Mouse (Mus musculus) myocyte (in vitro differentiated cells): ENCODE results near the gene Mgrn1. TPM values are rescaled to one million over a fixed set of nuclear protein-coding genes. Genes with fewer than 3 reads are reported as not detected.

Source experiments
- H3K27me3 ChIP-seq: one replicate; pipeline ENCODE4 v1.6.1; 2011; ENCODE audit not compliant: control insufficient read depth, insufficient read depth, insufficient read length
- H3K36me3 ChIP-seq: one replicate; pipeline ENCODE4 v1.6.1; 2011; ENCODE audit not compliant: control insufficient read depth, insufficient read depth
- H3K4me2 ChIP-seq: one replicate; pipeline ENCODE4 v1.6.1; 2011; ENCODE audit warnings: low read depth, control low read depth
- H3K4me3 ChIP-seq: one replicate; pipeline ENCODE4 v1.5.1; 2011; ENCODE audit warnings: mild to moderate bottlenecking, control low read depth, moderate library complexity
- H3K79me2 ChIP-seq: one replicate; pipeline ENCODE4 v1.6.1; 2011; ENCODE audit not compliant: control insufficient read depth, insufficient read depth
- H3ac ChIP-seq: one replicate; pipeline ENCODE4 v1.6.1; 2011; ENCODE audit not compliant: control insufficient read depth, insufficient read length
- CEBPB ChIP-seq: IDR thresholded peaks from 2 replicates; pipeline ENCODE4 v1.6.1; 2011; ENCODE audit warnings: mild to moderate bottlenecking, moderate library complexity; ENCODE audit not compliant: poor library complexity, insufficient read depth, severe bottlenecking
- E2F4 ChIP-seq: IDR thresholded peaks from one replicate; pipeline ENCODE4 v1.6.1; 2011; ENCODE audit warnings: mild to moderate bottlenecking, control low read depth, moderate library complexity; ENCODE audit not compliant: insufficient read depth
- MAX ChIP-seq: IDR thresholded peaks from one replicate; pipeline ENCODE4 v1.6.1; 2011; ENCODE audit warnings: low read depth, mild to moderate bottlenecking, control low read depth
- MYOD1 ChIP-seq, 3 experiments: IDR thresholded peaks; one replicate each; pipeline ENCODE4 v1.6.1; 2011; ENCODE audit warnings: control low read depth in 2 of 3, low read depth in 2 of 3, mild to moderate bottlenecking in 2 of 3, moderate library complexity in 1 of 3; ENCODE audit not compliant: insufficient read length in 2 of 3, control insufficient read depth in 1 of 3
- MYOG ChIP-seq, 3 experiments: IDR thresholded peaks; one replicate each; pipeline ENCODE4 v1.6.1; 2011; ENCODE audit warnings: control low read depth in 2 of 3, low read depth in 2 of 3, mild to moderate bottlenecking in 2 of 3; ENCODE audit not compliant: insufficient read length in 2 of 3, control insufficient read depth in 1 of 3, insufficient read depth in 1 of 3
- POLR2A ChIP-seq: IDR thresholded peaks from one replicate; pipeline ENCODE4 v1.6.1; 2011; ENCODE audit warnings: low read depth, mild to moderate bottlenecking, control low read depth, moderate library complexity; ENCODE audit not compliant: insufficient read length
- POLR2AphosphoS2 ChIP-seq: IDR thresholded peaks from one replicate; pipeline ENCODE4 v1.6.1; 2011; ENCODE audit warnings: low read depth, control low read depth; ENCODE audit not compliant: insufficient read length
- REST ChIP-seq: IDR thresholded peaks from one replicate; pipeline ENCODE4 v1.6.1; 2011; ENCODE audit warnings: mild to moderate bottlenecking, control low read depth, moderate library complexity; ENCODE audit not compliant: insufficient read depth, insufficient read length
- SRF ChIP-seq: IDR thresholded peaks from one replicate; pipeline ENCODE4 v1.6.1; 2011; ENCODE audit warnings: low read depth; ENCODE audit not compliant: control insufficient read depth, insufficient read length
- TCF12 ChIP-seq: IDR thresholded peaks from one replicate; pipeline ENCODE4 v1.6.1; 2011; ENCODE audit warnings: mild to moderate bottlenecking, control low read depth; ENCODE audit not compliant: poor library complexity, insufficient read depth, severe bottlenecking
- TCF3 ChIP-seq: IDR thresholded peaks from one replicate; pipeline ENCODE4 v1.6.1; 2011; ENCODE audit warnings: low read depth, control low read depth; ENCODE audit not compliant: insufficient read length
- USF1 ChIP-seq: IDR thresholded peaks from one replicate; pipeline ENCODE4 v1.6.1; 2011; ENCODE audit warnings: low read depth, mild to moderate bottlenecking, control low read depth, moderate library complexity
- polyA plus RNA-seq: library from polyadenylated mRNA; unstranded; fragments of >200 nt; fragmentation: generic; extraction: Trizol; gene quantifications from one replicate; pipeline ENCODE4 v1.2.1, GENCODE M21; 2012; ENCODE audit warnings: missing spikeins

Mgrn1 gene
- polyA plus RNA-seq, 1 experiment: 59.3 TPM

GRCm38 (mm10) chr16:4902390-4902789, 16.3 kb downstream of the Mgrn1 start:
- TF ChIP-seq TCF3 (no peak), MYOG (IDR thresholded peaks at IDR 0.05; ENCODE audit: control insufficient read depth in 1 of 3, insufficient read depth in 1 of 3, insufficient read length in 2 of 3, low read depth in 2 of 3) (no peak), POLR2A (no peak), POLR2AphosphoS2 (no peak), USF1 (no peak), REST (no peak), MYOD1 (IDR thresholded peaks at IDR 0.05; ENCODE audit: control insufficient read depth in 1 of 3, insufficient read length in 2 of 3, low read depth in 2 of 3) (no peak)
- Histone ChIP-seq H3K4me3 (no peak overlapping the region), H3ac (no peak overlapping the region), H3K36me3 (no peaks in the 10 kb centered on the region), H3K79me2 (peaks cover 15% of the 10 kb centered on the region), H3K4me2 (no peak overlapping the region), H3K27me3 (no peaks in the 10 kb centered on the region)

DNA sequence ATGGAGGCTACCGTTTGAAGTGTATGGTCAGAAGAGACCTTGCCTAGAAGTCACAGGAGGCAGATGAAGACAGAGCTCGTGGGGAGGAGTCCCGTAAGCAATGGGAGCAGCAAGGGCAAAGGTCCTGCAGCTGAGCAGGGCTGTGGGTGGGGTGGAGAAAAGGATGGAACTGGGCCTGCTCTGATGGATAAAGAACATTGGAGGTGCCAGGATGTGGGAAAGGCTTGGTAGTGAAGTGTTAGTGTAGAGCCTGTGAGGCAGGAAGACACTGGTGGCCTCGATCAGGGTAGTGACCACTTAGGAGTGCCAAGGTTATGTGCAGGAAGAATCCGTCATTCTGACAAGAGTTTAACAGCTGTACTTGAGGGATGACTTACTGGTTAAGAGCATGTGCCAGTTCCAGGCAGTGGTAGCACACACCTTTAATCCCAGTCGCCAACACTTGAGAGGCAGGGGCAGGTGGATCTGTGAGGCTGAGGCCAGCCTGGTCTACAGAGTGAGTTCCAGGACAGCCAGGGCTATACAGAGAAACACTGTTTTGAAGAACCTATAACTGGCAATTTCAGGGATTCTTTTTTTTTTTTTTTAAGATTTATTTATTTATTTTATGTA, 17.5 kb downstream of the Mgrn1 start:
- no peaks in the 10 kb centered on the region for H3K27me3 ChIP-seq
- no peak overlapping the region for H3K4me3 ChIP-seq
- H3K4me2 ChIP-seq: no peak overlapping the region
- no peaks in the 10 kb centered on the region for H3K36me3 ChIP-seq
- H3K79me2 ChIP-seq: peaks cover 9% of the 10 kb centered on the region
- TF ChIP-seq MYOD1 (IDR thresholded peaks at IDR 0.05; ENCODE audit: control insufficient read depth in 1 of 3, insufficient read length in 2 of 3, low read depth in 2 of 3) (peak; percentile 90 to 97 (median 97)), MYOG (IDR thresholded peaks at IDR 0.05; ENCODE audit: control insufficient read depth in 1 of 3, insufficient read depth in 1 of 3, insufficient read length in 2 of 3, low read depth in 2 of 3) (peak in 2 of 3 experiments; percentile 6 to 72), TCF12 (peak; percentile 68), USF1 (no peak), SRF (no peak), TCF3 (peak; percentile 71)
- H3ac ChIP-seq: no peak overlapping the region

DNA sequence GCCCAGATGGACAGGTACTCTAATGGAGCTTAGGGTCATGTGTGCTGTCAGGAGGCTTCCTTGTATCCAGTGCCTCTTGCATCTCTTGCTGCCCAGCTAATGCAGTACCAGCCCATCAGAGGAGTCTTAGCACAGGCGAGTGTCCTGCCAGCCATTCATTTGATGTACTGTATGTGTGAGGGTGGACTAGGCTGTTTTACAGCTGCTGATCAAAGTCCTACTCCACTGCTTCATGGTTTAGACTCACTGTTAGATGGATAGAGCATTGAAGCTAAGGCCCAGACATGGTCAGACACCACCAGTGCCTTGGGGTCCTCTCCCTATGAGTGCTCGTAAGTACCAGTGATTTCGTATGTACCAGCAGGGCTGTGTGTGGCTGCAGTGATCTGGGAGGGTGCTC, 18.8 kb downstream of the Mgrn1 start:
- no peak overlapping the region for H3K4me3 ChIP-seq
- peaks cover 2% of the 10 kb centered on the region for H3K36me3 ChIP-seq
- H3ac ChIP-seq: no peak overlapping the region
- H3K27me3 ChIP-seq: no peaks in the 10 kb centered on the region
- H3K79me2 ChIP-seq: peaks cover 6% of the 10 kb centered on the region
- H3K4me2 ChIP-seq: peak overlapping the region; percentile 7
- TF ChIP-seq REST (no peak), MAX (no peak), POLR2A (no peak)

GRCm38 (mm10) chr16:4905591-4905990, 19.5 kb downstream of the Mgrn1 start:
- Histone ChIP-seq H3K36me3 (peaks cover 5% of the 10 kb centered on the region), H3K27me3 (no peaks in the 10 kb centered on the region), H3ac (no peak overlapping the region), H3K4me3 (no peak overlapping the region), H3K79me2 (peaks cover 6% of the 10 kb centered on the region), H3K4me2 (no peak overlapping the region)
- peak; percentile 20 to 83 (median 60) for TF ChIP-seq MYOG (IDR thresholded peaks at IDR 0.05; ENCODE audit: control insufficient read depth in 1 of 3, insufficient read depth in 1 of 3, insufficient read length in 2 of 3, low read depth in 2 of 3)
- TF ChIP-seq POLR2AphosphoS2: no peak
- no peak for TF ChIP-seq CEBPB
- no peak for TF ChIP-seq USF1
- TF ChIP-seq MAX: no peak
- peak; percentile 56 to 90 (median 80) for TF ChIP-seq MYOD1 (IDR thresholded peaks at IDR 0.05; ENCODE audit: control insufficient read depth in 1 of 3, insufficient read length in 2 of 3, low read depth in 2 of 3)
- TF ChIP-seq TCF12: no peak
- TF ChIP-seq SRF: no peak

- Histone ChIP-seq H3ac (no peak overlapping the region), H3K27me3 (no peaks in the 10 kb centered on the region), H3K4me2 (no peak overlapping the region), H3K4me3 (no peak overlapping the region), H3K79me2 (peaks cover 6% of the 10 kb centered on the region), H3K36me3 (peaks cover 5% of the 10 kb centered on the region)
- TF ChIP-seq POLR2AphosphoS2 (no peak), TCF3 (no peak), USF1 (no peak), MYOD1 (IDR thresholded peaks at IDR 0.05; ENCODE audit: control insufficient read depth in 1 of 3, insufficient read length in 2 of 3, low read depth in 2 of 3) (no peak), E2F4 (no peak), CEBPB (no peak), REST (no peak), TCF12 (no peak), POLR2A (no peak), MAX (no peak), MYOG (IDR thresholded peaks at IDR 0.05; ENCODE audit: control insufficient read depth in 1 of 3, insufficient read depth in 1 of 3, insufficient read length in 2 of 3, low read depth in 2 of 3) (no peak), SRF (no peak)
Measured at GRCm38 (mm10) chr16:4906559-4906958, 20.5 kb downstream of the Mgrn1 start.

DNA sequence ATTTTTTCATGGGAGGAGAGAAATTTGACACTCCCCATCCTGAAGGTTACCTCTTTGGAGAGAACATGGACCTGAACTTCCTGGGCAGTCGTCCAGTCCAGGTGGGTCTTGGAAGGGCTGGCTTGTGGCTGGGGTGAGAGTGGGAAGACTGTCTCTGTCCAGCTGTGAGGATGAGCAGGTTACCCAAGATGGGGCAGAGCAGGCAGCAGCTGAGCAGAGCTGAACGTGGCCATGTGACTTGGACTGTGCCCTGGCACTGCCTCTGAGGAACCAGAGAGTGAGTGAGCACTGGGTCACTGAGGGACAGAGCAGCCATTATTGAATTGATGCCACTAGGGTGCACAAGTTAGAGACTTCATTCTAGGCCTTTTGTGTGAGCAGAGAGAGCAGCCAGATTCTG, 21.3 kb downstream of the Mgrn1 start:
- peaks cover 6% of the 10 kb centered on the region for H3K79me2 ChIP-seq
- H3K4me2 ChIP-seq: no peak overlapping the region
- peaks cover 5% of the 10 kb centered on the region for H3K36me3 ChIP-seq
- no peak overlapping the region for H3ac ChIP-seq
- TF ChIP-seq MYOG (IDR thresholded peaks at IDR 0.05; ENCODE audit: control insufficient read depth in 1 of 3, insufficient read depth in 1 of 3, insufficient read length in 2 of 3, low read depth in 2 of 3) (peak in 1 of 3 experiments; percentile 66), SRF (no peak), MYOD1 (IDR thresholded peaks at IDR 0.05; ENCODE audit: control insufficient read depth in 1 of 3, insufficient read length in 2 of 3, low read depth in 2 of 3) (peak in 1 of 3 experiments; percentile 36)
- no peaks in the 10 kb centered on the region for H3K27me3 ChIP-seq
- no peak overlapping the region for H3K4me3 ChIP-seq
